Mouse (Mus musculus): ENCODE data around the gene Tmcc2. TPM values are rescaled to one million over a fixed set of nuclear protein-coding genes. Genes with fewer than 3 reads are reported as not detected.

Gene Tmcc2
- 100 to 1,000 TPM; 178 to 192 TPM for total RNA-seq (2021)
- long read RNA-seq, experiment 1, transcript Tmcc2-203 (5 exons, 3,514 nt) = minor isoform, 27 of 488 reads
- long read RNA-seq, experiment 1, transcript Tmcc2-201 (5 exons, 3,410 nt) = major isoform, 391 of 488 reads
- long read RNA-seq, experiment 1, partial matches to known transcripts = 48 of 488 reads
- long read RNA-seq, experiment 1, other reads (novel, unspliced or antisense) = 22 of 488 reads
- long read RNA-seq, experiment 2, transcript Tmcc2-203 (5 exons, 3,514 nt) = minor isoform, 13 of 424 reads
- long read RNA-seq, experiment 2, transcript Tmcc2-201 (5 exons, 3,410 nt) = major isoform, 339 of 424 reads
- long read RNA-seq, experiment 2, partial matches to known transcripts = 58 of 424 reads
- long read RNA-seq, experiment 2, other reads (novel, unspliced or antisense) = 14 of 424 reads

DNA sequence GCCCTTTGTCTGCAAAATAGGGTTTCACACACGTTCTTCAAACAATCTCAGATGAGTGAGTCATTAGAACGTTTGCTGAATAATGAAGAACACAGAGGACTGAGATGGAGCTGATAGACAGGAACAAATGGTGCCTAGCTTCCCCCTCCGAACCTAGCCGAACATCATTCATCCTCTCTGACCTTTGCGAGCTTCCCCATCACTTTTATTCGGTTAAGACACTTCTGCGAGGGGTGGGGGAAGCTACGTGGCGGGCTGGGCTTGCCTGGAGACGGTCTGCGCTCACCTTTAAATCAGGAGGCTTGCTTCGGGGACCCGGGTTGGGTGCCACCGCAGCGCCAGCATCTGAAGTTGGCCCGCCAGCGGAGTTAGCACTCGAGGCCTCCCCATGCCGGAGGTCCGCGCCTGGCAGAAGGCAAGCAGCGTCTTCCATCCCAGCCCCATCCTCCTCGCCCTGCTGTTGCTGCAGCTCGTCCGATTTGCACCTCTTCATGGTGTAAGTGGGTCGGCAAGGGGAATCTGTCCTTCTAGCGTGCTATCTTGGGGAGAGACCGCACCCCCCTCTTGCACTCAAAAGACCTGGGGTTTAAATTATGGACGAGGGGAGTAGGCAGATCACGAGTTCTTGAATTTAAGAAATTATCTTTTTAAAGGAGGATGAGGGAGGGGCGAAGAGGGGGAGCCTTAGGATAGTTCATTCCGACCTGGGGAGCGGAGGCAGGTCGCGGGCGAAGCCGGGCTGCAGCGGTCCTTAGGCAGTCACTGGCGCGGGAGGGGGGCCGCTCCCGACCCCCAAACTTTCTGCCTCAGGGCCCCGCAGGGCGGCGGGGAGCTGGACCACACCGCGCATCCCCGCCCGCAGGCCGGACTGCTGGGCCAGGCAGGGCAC is at the start of gene Tmcc2:
Tmcc2 (minus strand) TSS at position 591 of the 889 bp plus-strand sequence.
- DNase-seq (ENCODE audit: extremely low spot score in 1 of 2, low spot score in 2 of 2) = no peak
- no peak for TF ChIP-seq CTCF (IDR thresholded peaks at IDR 0.05)
- intact Hi-C loops (cut with DNase I) = loop anchor here (1.0 to 2.0 kb wide), 3 partner anchors 14 to 26 kb away; partner anchors contain the start of gene Dstyk
- peak within 1 kb of the TSS; percentile 80 for H3K4me3 ChIP-seq
- peak within 1 kb of the TSS; percentile 87 for H3K27ac ChIP-seq

DNA sequence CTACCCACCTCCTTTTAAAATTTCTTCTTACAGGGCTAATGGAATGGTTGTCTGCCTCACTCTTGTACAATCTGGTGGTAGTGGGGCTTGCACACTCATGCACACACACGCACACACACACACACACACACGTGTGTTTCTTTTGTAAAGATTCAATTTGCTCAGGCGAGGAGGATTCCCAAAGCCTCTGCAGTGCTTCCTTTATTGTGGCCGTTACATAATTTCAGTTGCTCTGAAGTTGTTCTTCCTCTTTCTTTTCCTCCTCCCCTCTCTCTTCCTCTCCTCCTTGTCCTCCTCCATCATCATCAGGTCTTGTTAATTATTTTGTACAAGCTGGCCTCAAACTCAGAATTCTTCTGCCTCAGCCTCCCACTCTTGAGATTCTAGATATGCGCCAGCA is 46.3 kb upstream of the Tmcc2 start:
- intact Hi-C loops (cut with DNase I) = no loop called here
- no peak for TF ChIP-seq CTCF (IDR thresholded peaks at IDR 0.05)
- DNase-seq (ENCODE audit: extremely low spot score in 1 of 2, low spot score in 2 of 2) = no peak
- Histone ChIP-seq H3K4me3 (no peak overlapping the region), H3K27ac (no peak overlapping the region)

DNA sequence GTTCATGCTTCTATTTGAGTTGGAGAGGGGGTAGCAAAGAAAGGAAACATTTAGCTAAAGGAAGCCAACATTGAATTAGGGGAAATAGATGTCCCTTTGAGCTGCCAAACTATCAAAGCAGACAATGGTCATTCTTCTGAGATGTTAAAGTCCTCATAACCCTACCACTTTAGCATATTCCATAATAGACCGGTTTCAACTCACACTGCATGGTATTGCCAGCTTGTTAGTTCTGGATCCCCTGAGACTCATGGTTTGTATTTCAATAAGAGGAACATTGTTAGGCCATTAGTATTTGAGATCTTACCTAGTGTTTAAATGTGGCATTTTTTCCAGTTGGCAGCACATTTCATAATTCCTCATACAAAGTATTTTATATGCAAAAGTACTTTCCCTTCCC is 45.9 kb upstream of the Tmcc2 start:
- no peak for TF ChIP-seq CTCF (IDR thresholded peaks at IDR 0.05)
- Histone ChIP-seq H3K27ac (no peak overlapping the region), H3K4me3 (no peak overlapping the region)
- DNase-seq (ENCODE audit: extremely low spot score in 1 of 2, low spot score in 2 of 2) = no peak
- intact Hi-C loops (cut with DNase I) = no loop called here

DNA sequence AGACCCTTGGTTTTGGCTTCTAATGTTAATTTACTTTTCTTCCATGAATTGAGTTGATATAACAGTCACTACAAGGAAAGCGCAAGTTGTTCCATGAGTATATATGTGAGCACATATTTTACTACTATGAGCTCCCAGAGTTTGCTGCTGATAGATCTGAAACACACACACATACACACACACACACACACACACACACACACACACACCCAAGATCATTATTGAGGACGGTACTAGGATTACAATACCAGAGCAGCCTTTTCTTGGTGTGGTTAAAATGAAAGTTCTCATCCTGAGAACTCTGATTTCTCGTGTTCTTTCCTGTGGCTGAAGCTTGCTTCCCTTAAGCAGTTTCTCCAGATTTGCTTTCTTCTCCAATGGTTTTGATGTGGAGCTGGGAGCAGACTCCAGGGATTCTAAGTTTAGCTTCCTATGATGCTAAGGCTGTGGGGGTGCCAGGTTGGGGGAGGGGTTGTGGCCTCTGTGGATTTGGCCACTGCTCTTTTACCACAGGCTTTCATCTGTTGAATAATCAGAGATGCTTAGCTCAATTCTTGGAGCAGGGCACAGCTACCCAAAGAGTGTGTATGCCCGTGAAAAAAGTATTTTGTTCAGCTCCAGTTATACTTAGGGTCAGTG is 45.4 kb upstream of the Tmcc2 start:
- intact Hi-C loops (cut with DNase I) = no loop called here
- H3K4me3 ChIP-seq = no peak overlapping the region
- no peak overlapping the region for H3K27ac ChIP-seq
- no peak for DNase-seq (ENCODE audit: extremely low spot score in 1 of 2, low spot score in 2 of 2)
- TF ChIP-seq CTCF (IDR thresholded peaks at IDR 0.05) = no peak

DNA sequence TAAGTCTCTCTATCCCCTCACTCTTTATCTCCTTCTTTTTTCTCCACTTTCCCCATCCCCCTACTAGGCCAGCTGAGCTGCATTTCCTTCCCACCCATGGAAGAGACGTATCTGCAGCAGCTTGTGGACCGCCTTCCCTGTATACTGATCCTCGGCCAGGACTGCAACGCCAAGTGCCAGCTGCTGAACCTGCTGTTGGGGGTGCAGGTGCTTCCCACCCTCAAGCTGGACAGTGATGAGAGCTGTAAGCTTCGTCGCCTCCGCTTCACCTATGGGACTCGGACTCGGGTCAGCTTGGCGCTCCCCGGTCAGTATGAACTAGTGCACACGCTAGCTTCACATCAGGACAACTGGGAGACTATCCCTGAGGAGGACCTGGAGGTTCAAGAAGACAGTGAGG is 43.0 kb upstream of the Tmcc2 start:
- no peak for TF ChIP-seq CTCF (IDR thresholded peaks at IDR 0.05)
- intact Hi-C loops (cut with DNase I) = no loop called here
- H3K4me3 ChIP-seq = no peak overlapping the region
- no peak for DNase-seq (ENCODE audit: extremely low spot score in 1 of 2, low spot score in 2 of 2)
- no peak overlapping the region for H3K27ac ChIP-seq

DNA sequence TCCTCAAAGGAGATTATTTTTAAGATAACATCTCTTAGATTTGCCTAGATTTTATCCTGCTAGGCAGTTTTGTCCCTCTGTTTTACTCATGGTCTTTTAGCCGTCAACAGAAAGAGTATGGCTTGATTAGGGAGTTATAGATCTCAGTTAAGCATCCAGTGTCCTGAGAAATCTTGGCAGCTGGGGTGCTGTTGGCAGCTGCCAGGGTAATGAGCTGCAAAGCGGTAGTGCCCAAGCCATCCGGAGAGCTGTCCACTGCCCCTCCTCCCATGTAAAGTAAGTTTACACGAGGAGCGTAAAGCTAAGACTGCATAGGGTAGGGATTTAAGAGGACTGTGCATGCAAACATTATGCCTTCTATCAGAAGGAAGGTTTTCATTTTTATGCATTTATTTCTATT is 42.3 kb upstream of the Tmcc2 start:
- no peak for TF ChIP-seq CTCF (IDR thresholded peaks at IDR 0.05)
- H3K4me3 ChIP-seq = no peak overlapping the region
- no peak overlapping the region for H3K27ac ChIP-seq
- DNase-seq (ENCODE audit: extremely low spot score in 1 of 2, low spot score in 2 of 2) = no peak
- intact Hi-C loops (cut with DNase I) = no loop called here

DNA sequence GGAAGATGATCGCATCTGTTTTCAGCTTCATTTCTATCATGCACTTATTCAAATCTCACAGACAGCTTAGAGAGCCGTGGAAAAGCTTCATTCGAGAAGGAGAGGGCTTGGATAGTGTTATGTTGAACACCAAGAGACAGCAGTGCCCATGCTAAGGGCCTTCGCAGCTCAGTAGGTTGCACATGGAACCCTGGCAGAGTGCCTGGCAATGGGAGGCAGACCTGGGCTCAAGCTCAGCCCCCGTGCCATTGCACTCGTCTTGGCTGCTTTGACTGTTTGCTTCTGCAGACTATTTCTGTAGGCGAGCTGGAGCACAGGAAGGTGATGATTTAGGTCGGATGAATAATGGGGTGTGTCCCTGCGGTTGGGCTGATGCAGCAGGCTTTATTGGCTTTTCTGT is 40.6 kb upstream of the Tmcc2 start:
- intact Hi-C loops (cut with DNase I) = no loop called here
- H3K27ac ChIP-seq = no peak overlapping the region
- peak; percentile 26 to 42 for DNase-seq (ENCODE audit: extremely low spot score in 1 of 2, low spot score in 2 of 2)
- H3K4me3 ChIP-seq = no peak overlapping the region
- TF ChIP-seq CTCF (IDR thresholded peaks at IDR 0.05) = no peak

DNA sequence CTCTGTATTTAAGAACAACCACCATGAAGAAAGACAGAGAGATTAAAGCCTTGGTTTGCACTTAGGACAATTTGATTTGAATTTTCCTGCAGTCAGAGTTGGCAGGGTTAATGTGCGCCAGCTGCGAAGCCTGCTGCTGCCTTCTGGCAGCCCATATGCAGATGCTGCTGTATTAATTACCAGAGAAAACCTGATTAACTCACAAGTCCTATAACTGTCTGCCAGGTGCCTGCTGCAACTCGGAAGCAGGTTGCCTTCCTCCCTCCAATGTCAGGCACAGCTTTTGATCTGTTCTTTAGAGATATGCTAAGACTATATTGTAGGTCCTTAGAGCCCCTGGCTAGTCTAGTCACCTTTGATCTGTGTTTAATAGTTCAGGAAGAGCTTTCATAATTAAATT is 39.7 kb upstream of the Tmcc2 start:
- Histone ChIP-seq H3K4me3 (no peak overlapping the region), H3K27ac (no peak overlapping the region)
- TF ChIP-seq CTCF (IDR thresholded peaks at IDR 0.05) = no peak
- DNase-seq (ENCODE audit: extremely low spot score in 1 of 2, low spot score in 2 of 2) = no peak
- intact Hi-C loops (cut with DNase I) = no loop called here

DNA sequence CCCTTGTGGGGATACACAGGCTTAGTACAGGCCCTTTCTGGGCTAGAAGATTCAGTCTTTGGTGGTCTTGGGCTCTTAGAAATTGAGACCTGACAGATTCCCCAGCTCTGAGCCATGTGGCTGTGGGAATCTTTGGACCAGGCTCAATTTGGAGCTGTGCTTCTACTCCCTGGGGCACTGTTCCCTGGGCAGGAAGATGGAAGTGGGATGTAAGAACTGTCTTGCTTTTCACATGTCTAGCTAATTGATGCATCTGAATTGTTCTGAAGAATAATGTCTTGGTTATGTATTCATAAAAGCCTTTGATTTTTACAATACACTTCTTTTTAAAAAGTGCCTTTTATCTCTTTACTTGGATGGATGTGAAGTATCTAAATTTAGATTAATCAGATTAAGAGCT is 34.5 kb upstream of the Tmcc2 start:
- TF ChIP-seq CTCF (IDR thresholded peaks at IDR 0.05) = no peak
- DNase-seq (ENCODE audit: extremely low spot score in 1 of 2, low spot score in 2 of 2) = no peak
- intact Hi-C loops (cut with DNase I) = no loop called here
- Histone ChIP-seq H3K27ac (no peak overlapping the region), H3K4me3 (no peak overlapping the region)

DNA sequence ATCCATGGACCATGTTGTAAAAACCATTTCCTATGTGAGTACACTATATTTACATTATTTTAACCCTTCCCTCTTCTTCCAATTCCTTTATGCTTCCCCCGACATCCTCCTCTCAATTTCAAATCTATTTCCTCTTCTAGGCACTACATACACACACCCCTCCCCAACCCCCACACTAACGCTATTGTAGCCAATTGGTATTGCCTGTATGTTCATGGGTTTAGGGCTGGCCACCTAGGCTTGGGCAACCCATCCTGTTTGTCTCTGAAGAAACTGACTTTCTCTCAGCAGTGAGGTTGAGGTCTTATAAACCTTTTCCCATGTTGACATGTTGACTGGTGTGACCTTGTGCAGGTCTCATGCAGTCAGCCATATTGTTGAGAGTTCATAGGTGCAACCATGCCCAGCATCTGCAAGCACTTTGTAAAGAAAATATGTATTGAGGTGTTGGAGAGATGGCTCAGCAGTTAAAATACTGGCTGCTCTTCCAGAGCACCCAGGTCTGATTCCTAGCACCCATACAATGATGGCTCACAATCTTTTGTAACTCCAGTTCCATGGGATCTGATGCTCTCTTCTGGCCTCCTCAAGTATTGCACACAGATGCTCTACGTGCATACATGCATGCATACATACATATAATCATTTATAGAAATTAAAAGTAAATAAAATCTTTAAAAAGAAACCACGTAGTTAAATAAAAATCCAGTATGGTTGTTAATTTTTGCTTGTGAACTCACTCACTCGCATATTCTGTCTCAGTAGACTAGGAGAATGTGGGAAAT is 32.0 kb upstream of the Tmcc2 start:
- H3K4me3 ChIP-seq = no peak overlapping the region
- H3K27ac ChIP-seq = no peak overlapping the region
- intact Hi-C loops (cut with DNase I) = no loop called here
- peak; percentile 14 for TF ChIP-seq CTCF (IDR thresholded peaks at IDR 0.05)
- no peak for DNase-seq (ENCODE audit: extremely low spot score in 1 of 2, low spot score in 2 of 2)

DNA sequence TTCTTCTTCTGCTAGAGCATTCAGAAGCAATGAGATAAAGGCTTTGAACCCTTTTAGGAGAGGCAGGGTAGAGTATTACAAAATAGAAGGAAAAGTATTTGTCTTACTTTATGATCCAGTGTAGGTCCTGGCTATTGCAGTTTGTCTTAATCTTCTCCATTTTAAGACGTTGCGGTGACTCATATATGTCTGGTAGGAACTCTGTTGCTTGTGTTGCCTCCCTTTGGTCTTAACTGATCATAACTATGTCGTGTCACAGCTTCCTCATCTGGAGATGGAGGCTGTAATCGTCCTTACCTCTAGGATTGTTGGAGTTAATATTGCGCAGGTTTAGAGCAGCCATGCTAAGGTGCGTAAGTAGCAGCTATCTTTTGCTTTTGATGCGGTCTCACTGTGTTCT is 29.6 kb upstream of the Tmcc2 start:
- Histone ChIP-seq H3K27ac (no peak overlapping the region), H3K4me3 (no peak overlapping the region)
- no peak for TF ChIP-seq CTCF (IDR thresholded peaks at IDR 0.05)
- no peak for DNase-seq (ENCODE audit: extremely low spot score in 1 of 2, low spot score in 2 of 2)
- intact Hi-C loops (cut with DNase I) = no loop called here
